Mouse (Mus musculus): ENCODE measurements around the gene Psenen. TPM values are rescaled to one million over a fixed set of nuclear protein-coding genes. Genes with fewer than 3 reads are reported as not detected.
A peak's percentile ranks its signal among the peaks of the same experiment; 100 is the strongest.

Psenen gene
- polyA plus RNA-seq, 1 experiment from 2014 or later = 87.9 TPM

GRCm38 (mm10) chr7:30596811-30597210, 33.4 kb upstream of the Psenen start:
- no peak overlapping the region for H3K4me3 ChIP-seq
- H3K27me3 ChIP-seq (replicated peaks) = 0 out of 2 replicates have a peak, but pooled peaks cover 13% of the 10 kb centered on the region
- peaks cover 34% of the 10 kb centered on the region for H3K4me1 ChIP-seq
- no peak overlapping the region for H3K27ac ChIP-seq
- no peaks in the 10 kb centered on the region for H3K36me3 ChIP-seq
- no peak overlapping the region for H3K4me2 ChIP-seq
- no peak for ATAC-seq
- WGBS (ENCODE audit: insufficient replicate concordance) = 68% methylated on average over 5 of the region's 5 CpGs
- no peaks in the 10 kb centered on the region for H3K9me3 ChIP-seq (replicated peaks)
- H3K9ac ChIP-seq = no peak overlapping the region

DNA sequence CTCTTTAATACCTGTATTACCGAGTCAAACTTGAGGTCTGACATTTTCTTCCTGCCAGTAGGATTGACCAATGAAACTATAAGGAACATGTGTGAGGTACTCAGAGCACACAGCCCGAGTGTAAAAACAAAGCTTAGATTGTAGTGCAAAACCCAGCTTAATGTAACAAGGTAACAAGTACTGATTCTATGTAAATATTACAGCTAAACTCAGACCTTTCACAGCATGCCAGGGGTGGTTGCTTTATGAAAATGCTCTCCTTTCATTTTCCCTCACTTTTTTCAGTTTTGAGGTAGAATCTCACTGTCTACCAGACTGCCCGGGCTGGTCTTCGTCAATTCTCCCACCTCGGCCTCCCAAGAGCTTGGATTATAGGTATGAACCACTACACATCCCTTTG, 32.7 kb upstream of the Psenen start:
- Histone ChIP-seq H3K4me2 (no peak overlapping the region), H3K4me1 (peaks cover 34% of the 10 kb centered on the region), H3K36me3 (no peaks in the 10 kb centered on the region), H3K27ac (no peak overlapping the region), H3K9ac (no peak overlapping the region), H3K4me3 (no peak overlapping the region), H3K9me3 (replicated peaks) (no peaks in the 10 kb centered on the region), H3K27me3 (replicated peaks) (0 out of 2 replicates have a peak, but pooled peaks cover 13% of the 10 kb centered on the region)
- no peak for ATAC-seq
- 63% methylated on average over 5 of the region's 5 CpGs for WGBS (ENCODE audit: insufficient replicate concordance)

DNA sequence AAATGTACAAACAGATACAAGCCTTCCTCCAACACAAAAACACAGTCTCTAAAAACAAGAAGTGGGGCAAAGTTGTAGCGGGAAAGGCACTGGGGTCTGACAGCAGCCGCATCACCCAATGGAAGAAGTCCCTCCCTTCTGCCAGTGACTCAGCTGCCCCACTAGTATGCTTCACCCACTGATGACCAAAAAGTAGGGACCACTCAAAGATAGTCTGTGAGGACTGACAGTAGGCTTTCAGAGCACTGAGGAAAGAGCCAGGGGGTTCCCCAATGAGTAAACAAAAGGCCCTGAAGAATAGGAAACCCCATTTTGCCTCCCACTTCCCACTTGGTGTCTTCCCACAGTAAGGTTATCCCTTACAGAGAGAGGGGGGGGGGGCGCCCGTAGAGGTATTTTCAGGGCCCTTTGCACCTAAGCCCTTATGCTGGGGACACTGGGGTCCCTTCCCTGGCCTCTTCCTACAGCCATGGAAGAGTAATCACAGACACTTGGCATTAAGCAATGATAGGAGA, 31.1 kb upstream of the Psenen start:
- Histone ChIP-seq H3K4me1 (peaks cover 30% of the 10 kb centered on the region), H3K4me2 (peak overlapping the region; percentile 27; the same call in 1 of the 2 replicates), H3K27me3 (replicated peaks) (0 out of 2 replicates have a peak, but pooled peaks cover 13% of the 10 kb centered on the region), H3K9ac (no peak overlapping the region), H3K27ac (no peak overlapping the region), H3K36me3 (no peaks in the 10 kb centered on the region), H3K4me3 (no peak overlapping the region), H3K9me3 (replicated peaks) (no peaks in the 10 kb centered on the region)
- 43% methylated on average over 4 of the region's 4 CpGs for WGBS (ENCODE audit: insufficient replicate concordance)
- ATAC-seq = no peak

- Histone ChIP-seq H3K9ac (no peak overlapping the region; the same call in 1 of the 2 replicates), H3K4me1 (peaks cover 29% of the 10 kb centered on the region), H3K4me2 (peak overlapping the region; percentile 27; the same call in 1 of the 2 replicates), H3K27ac (no peak overlapping the region), H3K27me3 (replicated peaks) (0 out of 2 replicates have a peak, but pooled peaks cover 13% of the 10 kb centered on the region), H3K36me3 (no peaks in the 10 kb centered on the region), H3K4me3 (no peak overlapping the region), H3K9me3 (replicated peaks) (no peaks in the 10 kb centered on the region)
- WGBS (ENCODE audit: insufficient replicate concordance) = 58% methylated on average over 10 of the region's 10 CpGs
- no peak for ATAC-seq
Measured at GRCm38 (mm10) chr7:30593579-30594509, 30.4 kb upstream of the Psenen start.

DNA sequence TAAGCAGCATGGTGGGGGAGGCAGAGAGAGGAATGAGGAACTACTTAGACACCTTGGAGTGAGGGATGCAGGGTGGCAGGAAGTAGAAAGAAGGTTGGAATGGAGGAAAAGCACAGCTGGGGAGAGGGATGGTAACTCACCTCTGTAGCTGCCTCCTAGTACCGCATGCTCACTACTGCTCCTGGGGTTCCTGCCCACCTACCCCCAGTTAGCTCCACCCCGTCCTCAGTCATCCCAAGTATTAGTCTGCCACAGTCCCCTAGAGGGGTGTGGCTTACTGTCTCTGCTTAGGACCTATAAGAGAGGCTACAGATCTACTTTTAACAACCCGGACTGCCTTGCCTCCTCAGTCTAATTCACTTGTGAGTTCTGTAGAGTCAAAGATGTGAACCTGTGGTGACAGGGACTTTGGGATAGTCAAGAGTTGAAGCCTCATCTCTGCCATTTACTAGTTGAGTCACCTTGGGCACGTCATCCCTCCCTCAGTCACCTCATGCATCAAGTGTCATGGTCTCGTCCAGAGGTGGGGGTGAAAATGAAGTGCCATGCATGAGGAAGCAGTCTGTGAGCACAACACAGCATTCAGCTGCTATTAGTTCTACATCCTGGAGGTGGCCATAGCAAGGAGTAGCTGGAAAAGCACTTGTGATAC, 29.5 kb upstream of the Psenen start:
- no peak for ATAC-seq
- Histone ChIP-seq H3K9me3 (replicated peaks) (no peaks in the 10 kb centered on the region), H3K4me1 (peaks cover 29% of the 10 kb centered on the region), H3K4me3 (no peak overlapping the region), H3K36me3 (no peaks in the 10 kb centered on the region), H3K9ac (no peak overlapping the region), H3K4me2 (no peak overlapping the region), H3K27me3 (replicated peaks) (0 out of 2 replicates have a peak, but pooled peaks cover 13% of the 10 kb centered on the region), H3K27ac (no peak overlapping the region)
- WGBS (ENCODE audit: insufficient replicate concordance) = 45% methylated on average over 5 of the region's 5 CpGs

DNA sequence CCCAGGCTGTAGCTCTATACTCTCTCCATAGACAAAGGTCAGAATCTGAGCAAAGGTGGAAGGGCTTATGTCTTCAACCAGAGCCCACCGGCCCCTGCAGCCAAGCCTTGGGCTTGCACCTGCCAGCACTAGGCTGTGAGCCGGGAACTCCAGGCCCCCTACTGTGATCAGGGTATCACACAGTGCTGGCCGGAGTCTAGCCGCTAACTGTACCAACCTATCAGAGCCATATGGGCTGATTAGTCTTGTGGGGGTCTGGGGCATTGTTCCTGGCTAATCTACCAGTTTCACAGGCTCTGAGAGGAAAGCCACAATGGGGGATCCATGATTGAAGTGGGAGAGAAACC, 28.2 kb upstream of the Psenen start:
- no peak overlapping the region for H3K9ac ChIP-seq
- H3K4me1 ChIP-seq = peaks cover 40% of the 10 kb centered on the region
- H3K36me3 ChIP-seq = peaks cover 4% of the 10 kb centered on the region
- ATAC-seq = no peak
- 0 out of 2 replicates have a peak, but pooled peaks cover 5% of the 10 kb centered on the region for H3K27me3 ChIP-seq (replicated peaks)
- no peak overlapping the region for H3K4me3 ChIP-seq
- no peaks in the 10 kb centered on the region for H3K9me3 ChIP-seq (replicated peaks)
- 69% methylated on average over 4 of the region's 4 CpGs for WGBS (ENCODE audit: insufficient replicate concordance)
- H3K4me2 ChIP-seq = no peak overlapping the region
- H3K27ac ChIP-seq = no peak overlapping the region

DNA sequence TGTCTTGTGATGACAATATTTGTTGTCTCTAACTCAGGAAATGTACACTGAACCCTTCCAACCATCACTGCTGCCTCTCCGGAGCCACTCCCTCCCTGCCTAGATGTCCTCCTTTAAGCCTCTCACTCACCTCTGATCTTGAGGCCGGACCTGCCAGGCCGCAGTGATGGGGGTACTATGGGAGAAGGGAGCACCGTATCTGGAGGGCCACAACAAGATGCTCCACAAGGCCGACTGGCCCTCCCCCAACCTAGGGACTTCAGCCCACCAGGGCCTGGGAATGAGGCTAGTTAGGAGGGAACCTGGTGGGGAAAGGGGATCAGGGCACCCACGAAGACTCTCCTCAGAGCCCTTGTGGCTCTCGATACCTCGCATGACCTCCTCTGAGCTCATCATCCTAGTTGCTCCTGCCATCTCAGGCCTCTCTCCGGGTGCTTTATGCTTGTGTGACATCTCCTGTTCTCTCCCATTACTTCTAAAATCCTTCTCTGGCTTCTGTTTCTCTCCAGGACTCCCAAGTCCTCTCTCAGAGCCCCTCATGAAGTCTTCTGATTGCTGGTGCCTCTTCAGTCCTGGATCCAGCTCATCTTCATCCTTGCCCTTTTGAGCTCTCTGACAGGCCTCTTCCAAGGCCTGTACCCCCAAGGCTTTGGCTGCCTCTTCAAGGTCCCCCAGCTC, 27.6 kb upstream of the Psenen start:
- Histone ChIP-seq H3K9me3 (replicated peaks) (no peaks in the 10 kb centered on the region), H3K36me3 (peaks cover 9% of the 10 kb centered on the region), H3K27ac (no peak overlapping the region), H3K4me1 (peaks cover 45% of the 10 kb centered on the region), H3K4me2 (no peak overlapping the region), H3K4me3 (no peak overlapping the region), H3K27me3 (replicated peaks) (0 out of 2 replicates have a peak, but pooled peaks cover 5% of the 10 kb centered on the region), H3K9ac (0 out of 2 replicates have a peak overlapping the region, but pooled peaks have one; percentile 14)
- 78% methylated on average over 9 of the region's 9 CpGs for WGBS (ENCODE audit: insufficient replicate concordance)
- no peak for ATAC-seq

DNA sequence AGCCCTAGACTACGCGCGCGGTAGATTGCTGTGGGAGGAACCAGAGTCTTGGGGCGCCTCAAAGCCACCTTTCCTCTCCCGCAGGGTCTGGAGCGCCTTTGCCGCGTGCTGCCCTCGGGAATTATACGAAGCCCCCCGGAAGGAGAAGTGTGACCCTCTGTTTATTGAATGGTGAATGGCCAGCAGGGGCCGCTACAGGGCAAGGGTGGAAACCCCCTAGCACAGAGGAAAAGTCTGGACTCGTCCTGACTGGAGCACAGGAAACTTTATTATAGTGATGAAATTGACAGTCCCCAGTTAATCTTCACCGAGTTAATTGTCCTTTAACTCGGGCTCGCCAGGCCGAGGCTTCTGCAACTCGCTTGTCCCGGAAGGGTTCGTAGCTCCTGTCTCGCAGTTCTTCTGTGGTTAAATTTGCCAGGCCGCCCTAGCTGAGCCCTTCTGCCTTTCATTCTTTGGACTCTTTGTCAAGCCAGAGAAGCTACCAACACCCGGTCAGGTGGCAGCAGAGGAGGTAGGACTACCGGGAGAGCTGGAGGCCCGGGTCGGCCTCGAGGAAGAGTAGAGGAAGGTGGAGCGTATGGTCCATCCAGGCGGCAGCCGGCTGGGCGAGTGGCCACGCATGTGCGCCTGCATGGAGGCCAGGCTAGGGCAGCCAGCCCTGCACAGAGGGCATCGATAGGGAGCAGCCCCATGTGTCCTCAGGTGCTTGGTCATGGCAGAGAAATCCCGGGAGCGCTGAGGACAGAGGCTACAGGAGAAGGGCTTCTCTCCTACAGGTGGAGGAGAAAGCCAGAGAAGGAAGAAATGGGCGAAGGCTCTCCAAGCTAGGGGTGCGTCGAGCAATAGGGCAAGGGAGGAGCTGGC, 26.2 kb upstream of the Psenen start:
- H3K36me3 ChIP-seq = peaks cover 23% of the 10 kb centered on the region
- peak overlapping the region; percentile 94 for H3K4me2 ChIP-seq
- 0 out of 2 replicates have a peak, but pooled peaks cover 3% of the 10 kb centered on the region for H3K27me3 ChIP-seq (replicated peaks)
- H3K4me1 ChIP-seq = peaks cover 40% of the 10 kb centered on the region
- H3K9me3 ChIP-seq (replicated peaks) = no peaks in the 10 kb centered on the region
- H3K9ac ChIP-seq = peak overlapping the region; percentile 100
- H3K27ac ChIP-seq = peak overlapping the region; percentile 92
- peak overlapping the region; percentile 100 for H3K4me3 ChIP-seq
- 31% methylated on average over 40 of the region's 40 CpGs for WGBS (ENCODE audit: insufficient replicate concordance)
- ATAC-seq = peak; percentile 38

DNA sequence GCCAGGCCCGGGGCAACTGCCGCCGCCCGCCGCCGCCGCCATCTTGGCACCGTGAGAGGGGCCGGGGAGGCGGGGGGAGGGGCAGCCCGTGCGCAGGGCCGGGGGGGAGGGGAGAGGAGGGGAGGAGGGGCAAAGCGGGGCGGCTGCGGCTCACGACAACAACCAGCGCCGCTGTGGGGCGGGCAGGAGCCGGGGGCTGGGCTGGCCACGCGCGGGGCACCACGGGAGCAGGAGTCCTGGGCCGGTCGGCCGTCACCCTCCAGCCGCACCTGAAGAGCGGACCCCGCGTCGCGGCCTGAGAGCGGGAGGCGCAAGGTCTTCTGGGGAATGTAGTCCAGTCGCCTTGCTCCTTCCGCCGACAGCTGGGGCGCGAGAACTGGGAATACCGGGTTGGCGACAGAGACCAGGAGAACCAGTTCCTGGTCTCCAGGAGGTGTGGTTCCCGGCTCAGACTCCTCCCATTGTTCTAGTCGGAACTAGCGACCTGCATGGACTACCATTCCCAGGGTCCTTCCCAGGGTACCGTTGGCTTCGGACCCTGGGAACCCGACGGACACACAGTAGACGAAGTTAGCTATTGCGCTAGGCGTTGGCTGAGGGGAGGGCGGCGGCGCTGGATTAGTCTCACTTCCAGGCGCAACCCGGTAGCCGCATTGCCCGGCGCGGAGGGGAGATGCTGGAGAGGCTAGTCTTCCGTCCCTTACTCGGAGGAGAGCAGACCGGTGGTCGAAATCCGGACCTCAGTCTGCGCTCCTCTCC, 25.4 kb upstream of the Psenen start, which contains the start of gene Kmt2b:
Kmt2b (minus strand) TSS at position 51 of the 759 bp plus-strand sequence.
- Histone ChIP-seq H3K4me3 (peak within 1 kb of the TSS; percentile 100), H3K4me2 (peak within 1 kb of the TSS; percentile 94), H3K4me1 (peaks cover 31% of the 10 kb centered on the region), H3K9me3 (replicated peaks) (no peaks in the 10 kb centered on the region), H3K36me3 (peaks cover 31% of the 10 kb centered on the region), H3K9ac (peak within 1 kb of the TSS; percentile 100), H3K27me3 (replicated peaks) (no peaks in the 10 kb centered on the region), H3K27ac (peak within 1 kb of the TSS; percentile 92)
- ATAC-seq = peak; percentile 95
- WGBS (ENCODE audit: insufficient replicate concordance) = under 1% methylated on average over 55 of the region's 68 CpGs

GRCm38 (mm10) chr7:30587842-30588667, 24.6 kb upstream of the Psenen start:
- Histone ChIP-seq H3K4me2 (peak overlapping the region; percentile 94), H3K4me1 (peaks cover 23% of the 10 kb centered on the region), H3K9me3 (replicated peaks) (no peaks in the 10 kb centered on the region), H3K36me3 (peaks cover 39% of the 10 kb centered on the region), H3K4me3 (peak overlapping the region; percentile 100), H3K27me3 (replicated peaks) (no peaks in the 10 kb centered on the region), H3K27ac (peak overlapping the region; percentile 92), H3K9ac (peak overlapping the region; percentile 100)
- ATAC-seq = peak; percentile 27
- under 1% methylated on average over 67 of the region's 67 CpGs for WGBS (ENCODE audit: insufficient replicate concordance)

All from liver, embryonic 12.5 days (tissue).